Mouse (Mus musculus): ENCODE data around the gene Fam160b1. TPM values are rescaled to one million over a fixed set of nuclear protein-coding genes. Genes with fewer than 3 reads are reported as not detected.

Fam160b1 gene
- total and polyA plus RNA-seq, 3 experiments = 4.4 to 7.7 (median 4.8) TPM

GRCm38 (mm10) chr19:57316597-57316996 lies 43.9 kb upstream of the Fam160b1 start:
- Histone ChIP-seq H3K4me2 (ENCODE audit: insufficient read depth, low read depth, poor library complexity, severe bottlenecking) (no peak overlapping the region), H3K27ac (ENCODE audit: insufficient read depth, low read depth) (no peak overlapping the region), H3K4me1 (ENCODE audit: control insufficient read depth in 1 of 2, insufficient read depth in 2 of 2) (peaks cover 4 to 23% of the 10 kb centered on the region in 2 experiments; a peak in 3 of 4 replicates), H3K9me3 (replicated peaks; ENCODE audit: low read length) (no peaks in the 10 kb centered on the region), H3K4me3 (replicated peaks in 1 of 3; ENCODE audit: low read depth in 2 of 3, low read length in 2 of 3, poor library complexity in 1 of 3) (no peak overlapping the region), H3K27me3 (replicated peaks) (no peaks in the 10 kb centered on the region), H3K9ac (ENCODE audit: insufficient read depth, low read depth) (no peak overlapping the region), H3K36me3 (replicated peaks in 1 of 2; ENCODE audit: control insufficient read depth in 1 of 2, insufficient read depth in 1 of 2, low read length in 1 of 2) (no peaks in the 10 kb centered on the region), H3K79me2 (replicated peaks; ENCODE audit: control insufficient read depth, extremely low read depth, insufficient read depth, poor library complexity, severe bottlenecking) (no peaks in the 10 kb centered on the region)
- no peak for TF ChIP-seq MAFK (IDR thresholded peaks at IDR 0.05; ENCODE audit: insufficient replicate concordance, low read length)
- no peak for TF ChIP-seq NRF1 (IDR thresholded peaks at IDR 0.05; ENCODE audit: low read depth, low read length)
- TF ChIP-seq NELFE (IDR thresholded peaks at IDR 0.05; ENCODE audit: low read depth, low read length) = no peak
- TF ChIP-seq PAX5 (IDR thresholded peaks at IDR 0.05; ENCODE audit: low read length) = no peak
- no peak for TF ChIP-seq ZC3H11A (IDR thresholded peaks at IDR 0.05; ENCODE audit: low read depth, low read length)
- no peak for TF ChIP-seq ZNF384 (IDR thresholded peaks at IDR 0.05; ENCODE audit: low read depth, low read length)
- no peak for TF ChIP-seq RAD21 (IDR thresholded peaks at IDR 0.05; ENCODE audit: low read depth, low read length)
- TF ChIP-seq MAZ (IDR thresholded peaks at IDR 0.05; ENCODE audit: low read depth, low read length) = no peak
- no peak for TF ChIP-seq SMC3 (IDR thresholded peaks at IDR 0.05; ENCODE audit: low read depth, low read length)
- no peak for TF ChIP-seq MYC (IDR thresholded peaks at IDR 0.05; ENCODE audit: low read depth, low read length)
- in situ Hi-C loops (cut with MboI; ENCODE audit: low pct_ligation_motif_present, low pct_unique_long_range_greater_than_20kb, low sequenced_read_pairs) = loop anchor here (25.0 kb wide), 1 partner anchor 404 kb away; no protein-coding TSS in a partner anchor
- no peak for DNase-seq (ENCODE audit: extremely low read depth)
- dilution Hi-C loops (cut with MboI; ENCODE audit: extremely low pct_ligation_motif_present, extremely low pct_unique_long_range_greater_than_20kb, low sequenced_read_pairs) = no loop called here

GRCm38 (mm10) chr19:57320656-57321382 lies 39.7 kb upstream of the Fam160b1 start:
- dilution Hi-C loops (cut with MboI; ENCODE audit: extremely low pct_ligation_motif_present, extremely low pct_unique_long_range_greater_than_20kb, low sequenced_read_pairs) = no loop called here
- Histone ChIP-seq H3K4me2 (ENCODE audit: insufficient read depth, low read depth, poor library complexity, severe bottlenecking) (no peak overlapping the region), H3K27me3 (replicated peaks) (peaks cover 12% of the 10 kb centered on the region), H3K9ac (ENCODE audit: insufficient read depth, low read depth) (no peak overlapping the region), H3K36me3 (replicated peaks in 1 of 2; ENCODE audit: control insufficient read depth in 1 of 2, insufficient read depth in 1 of 2, low read length in 1 of 2) (no peaks in the 10 kb centered on the region), H3K27ac (ENCODE audit: insufficient read depth, low read depth) (no peak overlapping the region), H3K4me1 (ENCODE audit: control insufficient read depth in 1 of 2, insufficient read depth in 2 of 2) (peaks cover 8 to 18% of the 10 kb centered on the region in 2 experiments; a peak in 3 of 4 replicates), H3K4me3 (replicated peaks in 1 of 3; ENCODE audit: low read depth in 2 of 3, low read length in 2 of 3, poor library complexity in 1 of 3) (no peak overlapping the region), H3K79me2 (replicated peaks; ENCODE audit: control insufficient read depth, extremely low read depth, insufficient read depth, poor library complexity, severe bottlenecking) (no peaks in the 10 kb centered on the region), H3K9me3 (replicated peaks; ENCODE audit: low read length) (no peaks in the 10 kb centered on the region)
- in situ Hi-C loops (cut with MboI; ENCODE audit: low pct_ligation_motif_present, low pct_unique_long_range_greater_than_20kb, low sequenced_read_pairs) = loop anchor here (5.0 to 25.0 kb wide), 2 partner anchors 159 to 409 kb away; no protein-coding TSS in a partner anchor
- TF ChIP-seq USF1 (IDR thresholded peaks at IDR 0.05; ENCODE audit: low read depth, low read length) (no peak), NELFE (IDR thresholded peaks at IDR 0.05; ENCODE audit: low read depth, low read length) (no peak), IRF4 (IDR thresholded peaks at IDR 0.05; ENCODE audit: low read depth, low read length) (no peak)
- DNase-seq (ENCODE audit: extremely low read depth) = no peak
